Mouse (Mus musculus) megakaryocyte, embryonic 14.5 days (primary cell): ENCODE data around the gene Pdik1l.

Experiments
- FLI1 ChIP-seq: IDR thresholded peaks from 2 replicates; pipeline ENCODE4 v1.6.1; 2012; ENCODE audit warnings: low read length, inconsistent platforms, mixed read lengths
- GATA1 ChIP-seq: IDR thresholded peaks from 3 replicates; pipeline ENCODE4 v1.6.1; 2012; ENCODE audit warnings: mixed read lengths, low read length, inconsistent platforms, borderline replicate concordance

GRCm38 (mm10) chr4:134293061-134293691 is 5.5 kb upstream of the Pdik1l start:
- TF ChIP-seq GATA1 (no peak), FLI1 (no peak)
